Mouse (Mus musculus) MEL (cell line): Measurements from ENCODE around the gene Pbx4. TPM values are rescaled to one million over a fixed set of nuclear protein-coding genes. Genes with fewer than 3 reads are reported as not detected.

ENCODE experiments used
- DNase-seq: peaks from one replicate; pipeline ENCODE4 v3.0.0; 2011; ENCODE audit warnings: low read depth, low spot score
- H3K27ac ChIP-seq: 2 replicates; pipeline ENCODE4 v1.5.1; 2012; ENCODE audit warnings: low read depth, mild to moderate bottlenecking, control low read depth, low read length, moderate library complexity; ENCODE audit not compliant: control insufficient read depth
- H3K27me3 ChIP-seq, 2 experiments: fragments of 150-350 bp in 1 of 2; sonication (generic) in 1 of 2; 2 replicates each; pipeline ENCODE4 v1.6.1; 2012; ENCODE audit warnings: low read length in 2 of 2, mild to moderate bottlenecking in 2 of 2, improper control_type of control experiment in 1 of 2, moderate library complexity in 1 of 2; ENCODE audit not compliant: insufficient read depth in 2 of 2, control insufficient read depth in 1 of 2
- H3K36me3 ChIP-seq, 2 experiments: 2 replicates each; pipeline ENCODE4 v1.6.1; 2012 to 2014; ENCODE audit warnings: low read length in 2 of 2, improper control_type of control experiment in 1 of 2, inconsistent platforms in 1 of 2, mild to moderate bottlenecking in 1 of 2; ENCODE audit not compliant: insufficient read depth in 2 of 2, control insufficient read depth in 1 of 2
- H3K4me1 ChIP-seq, 2 experiments: fragments of 150-350 bp in 1 of 2; sonication (generic) in 1 of 2; 2 replicates each; pipeline ENCODE4 v1.6.1; 2012; ENCODE audit warnings: low read length in 2 of 2, improper control_type of control experiment in 1 of 2, mild to moderate bottlenecking in 1 of 2; ENCODE audit not compliant: insufficient read depth in 2 of 2, control insufficient read depth in 1 of 2
- H3K4me3 ChIP-seq, 2 experiments: fragments of 150-350 bp in 1 of 2; sonication (generic) in 1 of 2; 2 replicates each; pipeline ENCODE4 v1.5.1; 2012; ENCODE audit warnings: low read depth in 2 of 2, low read length in 2 of 2, mild to moderate bottlenecking in 2 of 2, moderate library complexity in 2 of 2, control low read depth in 1 of 2, improper control_type of control experiment in 1 of 2; ENCODE audit not compliant: control insufficient read depth in 1 of 2, insufficient read depth in 1 of 2
- H3K79me2 ChIP-seq: 2 replicates; pipeline ENCODE4 v1.6.1; 2012; ENCODE audit warnings: mild to moderate bottlenecking, low read length, moderate library complexity; ENCODE audit not compliant: control insufficient read depth, poor library complexity, insufficient read depth
- H3K9ac ChIP-seq: 2 replicates; pipeline ENCODE4 v1.6.1; 2012; ENCODE audit warnings: low read depth, mild to moderate bottlenecking, control low read depth, low read length, moderate library complexity; ENCODE audit not compliant: control insufficient read depth, poor library complexity, severe bottlenecking
- H3K9me3 ChIP-seq: fragments of 150-350 bp; sonication (generic); replicated peaks from 2 replicates; pipeline ENCODE4 v1.6.1; 2012; ENCODE audit warnings: mild to moderate bottlenecking, low read length, improper control_type of control experiment, moderate library complexity; ENCODE audit not compliant: insufficient read depth
- CHD1 ChIP-seq: IDR thresholded peaks from 2 replicates; pipeline ENCODE4 v1.6.1; 2012; ENCODE audit warnings: low read depth, mild to moderate bottlenecking, inconsistent platforms, low read length, improper control_type of control experiment
- CHD2 ChIP-seq: IDR thresholded peaks from 2 replicates; pipeline ENCODE4 v1.6.1; 2011; ENCODE audit warnings: low read length, improper control_type of control experiment
- CTCF ChIP-seq, 3 experiments: IDR thresholded peaks in 2 of 3; conservative IDR thresholded peaks in 1 of 3; 2 replicates each; pipeline ENCODE4 v1.5.1; 2011 to 2012; ENCODE audit warnings: low read length in 3 of 3, low read depth in 2 of 3, mild to moderate bottlenecking in 2 of 3, improper control_type of control experiment in 1 of 3, inconsistent platforms in 1 of 3, mixed read lengths in 1 of 3, moderate library complexity in 1 of 3; ENCODE audit not compliant: control insufficient read depth in 1 of 3, insufficient read depth in 1 of 3, poor library complexity in 1 of 3, severe bottlenecking in 1 of 3
- ELF1 ChIP-seq: IDR thresholded peaks from 2 replicates; pipeline ENCODE4 v1.6.1; 2014; ENCODE audit warnings: low read depth, mild to moderate bottlenecking, inconsistent platforms, low read length, improper control_type of control experiment, moderate library complexity
- EP300 ChIP-seq, 2 experiments: IDR thresholded peaks; 2 replicates each; pipeline ENCODE4 v1.6.1; 2011; ENCODE audit warnings: improper control_type of control experiment in 2 of 2, low read length in 2 of 2, low read depth in 1 of 2, mild to moderate bottlenecking in 1 of 2
- ETS1 ChIP-seq: IDR thresholded peaks from 2 replicates; pipeline ENCODE4 v1.6.1; 2012; ENCODE audit warnings: low read depth, mild to moderate bottlenecking, inconsistent platforms, low read length, improper control_type of control experiment, moderate library complexity
- MEF2A ChIP-seq: IDR thresholded peaks from 2 replicates; pipeline ENCODE4 v1.6.1; 2014; ENCODE audit warnings: low read depth, mild to moderate bottlenecking, inconsistent platforms, low read length, improper control_type of control experiment; ENCODE audit not compliant: poor library complexity, insufficient replicate concordance, severe bottlenecking; ENCODE audit errors: extremely low read depth
- MXI1 ChIP-seq: IDR thresholded peaks from 2 replicates; pipeline ENCODE4 v1.6.1; 2011; ENCODE audit warnings: mild to moderate bottlenecking, low read depth, low read length, improper control_type of control experiment
- POLR2A ChIP-seq, 2 experiments: IDR thresholded peaks; 2 replicates each; pipeline ENCODE4 v1.6.1; 2011 to 2012; ENCODE audit warnings: low read length in 2 of 2, mild to moderate bottlenecking in 2 of 2, control low read depth in 1 of 2, improper control_type of control experiment in 1 of 2, low read depth in 1 of 2, moderate library complexity in 1 of 2; ENCODE audit not compliant: control insufficient read depth in 1 of 2, insufficient read depth in 1 of 2, poor library complexity in 1 of 2
- POLR2AphosphoS5 ChIP-seq: IDR thresholded peaks from 2 replicates; pipeline ENCODE4 v1.6.1; 2012; ENCODE audit warnings: low read depth, borderline replicate concordance, mild to moderate bottlenecking, inconsistent platforms, low read length, moderate library complexity, mixed read lengths
- SIN3A ChIP-seq: IDR thresholded peaks from 2 replicates; pipeline ENCODE4 v1.6.1; 2012; ENCODE audit warnings: low read length, improper control_type of control experiment, inconsistent platforms
- SMC3 ChIP-seq: IDR thresholded peaks from 2 replicates; pipeline ENCODE4 v1.6.1; 2011; ENCODE audit warnings: low read depth, low read length, improper control_type of control experiment
- TAL1 ChIP-seq: IDR thresholded peaks from 2 replicates; pipeline ENCODE4 v1.6.1; 2012; ENCODE audit warnings: mild to moderate bottlenecking, inconsistent platforms, low read length, moderate library complexity, mixed read lengths
- TBP ChIP-seq: IDR thresholded peaks from 2 replicates; pipeline ENCODE4 v1.8.0; 2011; ENCODE audit warnings: low read depth, low read length, improper control_type of control experiment
- TCF12 ChIP-seq: IDR thresholded peaks from 2 replicates; pipeline ENCODE4 v1.6.1; 2014; ENCODE audit warnings: low read depth, mild to moderate bottlenecking, inconsistent platforms, low read length, improper control_type of control experiment, moderate library complexity
- UBTF ChIP-seq: IDR thresholded peaks from 2 replicates; pipeline ENCODE4 v1.6.1; 2012; ENCODE audit warnings: low read depth, mild to moderate bottlenecking, inconsistent platforms, low read length, improper control_type of control experiment, moderate library complexity, borderline replicate concordance; ENCODE audit not compliant: insufficient read depth
- USF1 ChIP-seq: IDR thresholded peaks from 2 replicates; pipeline ENCODE4 v1.6.1; 2014; ENCODE audit warnings: low read depth, mild to moderate bottlenecking, inconsistent platforms, low read length, improper control_type of control experiment, moderate library complexity
- USF2 ChIP-seq, 2 experiments: IDR thresholded peaks; 2 replicates each; pipeline ENCODE4 v1.6.1; 2011 to 2012; ENCODE audit warnings: improper control_type of control experiment in 2 of 2, low read length in 2 of 2, borderline replicate concordance in 1 of 2, inconsistent platforms in 1 of 2, low read depth in 1 of 2, mild to moderate bottlenecking in 1 of 2; ENCODE audit not compliant: insufficient read depth in 1 of 2
- ZC3H11A ChIP-seq: IDR thresholded peaks from 2 replicates; pipeline ENCODE4 v1.6.1; 2012; ENCODE audit warnings: low read depth, mild to moderate bottlenecking, inconsistent platforms, low read length, improper control_type of control experiment
- ZNF384 ChIP-seq: IDR thresholded peaks from 2 replicates; pipeline ENCODE4 v1.6.1; 2012; ENCODE audit warnings: low read depth, mild to moderate bottlenecking, inconsistent platforms, low read length, improper control_type of control experiment
- polyA plus RNA-seq, 2 experiments: library from polyadenylated mRNA; stranded (reverse) in 1 of 2; unstranded in 1 of 2; fragments of >175 nt in 1 of 2; fragments of >200 nt in 1 of 2; gene quantifications; 2 replicates each; pipeline versions ENCODE4 v1.2.1 to v1.2.4; 2012; ENCODE audit warnings: low replicate concordance in 2 of 2, low read depth in 1 of 2; ENCODE audit not compliant: insufficient read length in 2 of 2, insufficient read depth in 1 of 2, missing spikeins in 1 of 2
- total RNA-seq: library from RNA; depleted of rRNA; stranded (reverse); fragments of 300-350 nt; gene quantifications from 2 replicates; pipeline ENCODE4 v1.2.3, GENCODE M21; 2012

Gene Pbx4
- total and polyA plus RNA-seq, 3 experiments = 9.3 to 15.6 TPM; not detected in 1

GRCm38 (mm10) chr8:69899876-69900275 is 67.6 kb downstream of the Pbx4 start:
- Histone ChIP-seq H3K9ac (peak overlapping the region; percentile 39), H3K27ac (no peak overlapping the region), H3K4me3 (0 out of 4 replicates have a peak overlapping the region, but pooled peaks of 1 of the 2 experiments have one; percentile 12), H3K79me2 (peaks cover 52% of the 10 kb centered on the region), H3K4me1 (peaks cover 0 to 19% of the 10 kb centered on the region in 2 experiments; a peak in 3 of 4 replicates), H3K27me3 (no peaks in the 10 kb centered on the region), H3K36me3 (peaks cover 0 to 18% of the 10 kb centered on the region in 2 experiments; a peak in 2 of 4 replicates), H3K9me3 (no peaks in the 10 kb centered on the region)
- no peak for TF ChIP-seq CHD2
- TF ChIP-seq ETS1 = no peak
- TF ChIP-seq MXI1 = no peak
- no peak for TF ChIP-seq MEF2A
- no peak for TF ChIP-seq CHD1
- no peak for TF ChIP-seq POLR2A (IDR thresholded peaks at IDR 0.05; ENCODE audit: control insufficient read depth in 1 of 2, insufficient read depth in 1 of 2, low read depth in 1 of 2, low read length in 2 of 2, poor library complexity in 1 of 2)
- no peak for TF ChIP-seq POLR2AphosphoS5
- no peak for TF ChIP-seq USF2 (IDR thresholded peaks at IDR 0.05; ENCODE audit: borderline replicate concordance in 1 of 2, insufficient read depth in 1 of 2, low read depth in 1 of 2, low read length in 2 of 2)
- no peak for TF ChIP-seq UBTF
- TF ChIP-seq TAL1 = no peak
- no peak for TF ChIP-seq CTCF (IDR thresholded peaks at IDR 0.05 in 2 of 3, conservative IDR thresholded peaks at IDR 0.05 in 1 of 3; ENCODE audit: control insufficient read depth in 1 of 3, insufficient read depth in 1 of 3, low read depth in 2 of 3, low read length in 3 of 3, poor library complexity in 1 of 3, severe bottlenecking in 1 of 3)
- no peak for TF ChIP-seq SIN3A
- no peak for TF ChIP-seq SMC3
- TF ChIP-seq TBP = no peak
- DNase-seq = no peak

GRCm38 (mm10) chr8:69900895-69901451 is 68.7 kb downstream of the Pbx4 start:
- H3K27me3 ChIP-seq = no peaks in the 10 kb centered on the region
- no peak for TF ChIP-seq EP300 (IDR thresholded peaks at IDR 0.05; ENCODE audit: low read depth in 1 of 2, low read length in 2 of 2)
- TF ChIP-seq TBP = no peak
- TF ChIP-seq CHD2 = no peak
- no peak for TF ChIP-seq USF1
- no peak for TF ChIP-seq TCF12
- no peak for TF ChIP-seq SIN3A
- no peak for TF ChIP-seq ZNF384
- no peak for TF ChIP-seq ETS1
- no peak for TF ChIP-seq POLR2AphosphoS5
- no peak for TF ChIP-seq ELF1
- TF ChIP-seq ZC3H11A = no peak
- peak; percentile 38 for DNase-seq
- no peaks in the 10 kb centered on the region for H3K9me3 ChIP-seq
- H3K27ac ChIP-seq = peak overlapping the region; percentile 81
- peak overlapping the region; percentile 89 for H3K9ac ChIP-seq
- peaks cover 50% of the 10 kb centered on the region for H3K79me2 ChIP-seq
- H3K4me1 ChIP-seq = peaks cover 0 to 19% of the 10 kb centered on the region in 2 experiments; a peak in 3 of 4 replicates
- H3K36me3 ChIP-seq = peaks cover 0 to 18% of the 10 kb centered on the region in 2 experiments; a peak in 2 of 4 replicates
- peak overlapping the region; percentile 77 to 88 for H3K4me3 ChIP-seq
